Mouse (Mus musculus): Measurements from ENCODE around the gene Hfe. TPM values are rescaled to one million over a fixed set of nuclear protein-coding genes. Genes with fewer than 3 reads are reported as not detected.
"Not testable (repeated sequence)": the region's sequence is repeated elsewhere in the genome, so short reads cannot be mapped to it uniquely, and the experiment has no call there.

Hfe gene
- polyA plus RNA-seq, 1 experiment from 2014 or later = 3.9 TPM

DNA sequence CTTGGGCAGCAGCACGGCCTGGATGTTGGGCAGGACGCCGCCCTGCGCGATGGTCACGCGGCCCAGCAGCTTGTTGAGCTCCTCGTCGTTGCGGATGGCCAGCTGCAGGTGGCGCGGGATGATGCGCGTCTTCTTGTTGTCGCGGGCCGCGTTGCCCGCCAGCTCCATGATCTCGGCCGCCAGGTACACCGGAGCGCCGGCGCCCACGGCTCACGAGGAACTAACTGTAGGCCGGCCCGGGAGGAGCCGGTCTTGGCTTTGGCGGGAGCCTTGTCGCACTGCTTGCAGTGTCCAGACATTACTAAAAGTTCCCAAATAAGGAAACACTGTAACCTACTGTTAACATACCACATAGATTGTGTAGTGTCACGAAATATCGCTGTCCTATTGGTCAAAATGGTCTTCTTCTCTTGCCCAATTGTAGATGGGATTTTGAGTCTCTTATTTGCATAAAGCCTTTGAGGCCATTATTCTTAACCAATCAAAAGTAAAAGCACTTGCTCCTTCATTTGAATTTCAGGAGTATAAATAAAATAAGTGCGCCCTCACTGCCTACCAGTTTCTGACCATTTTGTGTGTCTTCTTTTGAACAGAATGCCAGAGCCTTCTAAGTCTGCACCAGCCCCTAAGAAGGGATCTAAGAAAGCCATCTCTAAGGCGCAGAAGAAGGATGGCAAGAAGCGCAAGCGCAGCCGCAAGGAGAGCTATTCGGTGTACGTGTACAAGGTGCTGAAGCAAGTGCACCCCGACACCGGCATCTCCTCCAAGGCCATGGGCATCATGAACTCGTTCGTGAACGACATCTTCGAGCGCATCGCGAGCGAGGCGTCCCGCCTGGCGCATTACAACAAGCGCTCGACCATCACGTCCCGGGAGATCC, 35.8 kb upstream of the Hfe start, which contains the start of gene Hist1h2bb:
Gene Hist1h2bb (plus strand): TSS at position 534 of the 880 bp plus-strand sequence.
- H3K4me1 ChIP-seq (ENCODE audit: control insufficient read depth, insufficient read depth, low read length) = peaks cover 11% of the 10 kb centered on the region
- peak within 1 kb of the TSS; percentile 88 for H3K27ac ChIP-seq (replicated peaks; ENCODE audit: low read depth, low read length)
- not testable (repeated sequence) for H3K36me3 ChIP-seq (ENCODE audit: control insufficient read depth, insufficient read depth, low read length); H3K9me3 ChIP-seq (ENCODE audit: control insufficient read depth, low read length); H3K27me3 ChIP-seq (ENCODE audit: control insufficient read depth, insufficient read depth, low read length)
- peak within 1 kb of the TSS; percentile 39 for H3K9ac ChIP-seq (replicated peaks; ENCODE audit: low read length)
- ATAC-seq (ENCODE audit: low FRiP score, low TSS enrichment) = peak; percentile 92
- DNase-seq = peak; percentile 89
- WGBS = under 1% methylated on average over 38 of the region's 58 CpGs
- H3K4me2 ChIP-seq (ENCODE audit: low read length) = peak within 1 kb of the TSS; percentile 69
- peak within 1 kb of the TSS; percentile 31 for H3K4me3 ChIP-seq (replicated peaks; ENCODE audit: low read depth, low read length)

DNA sequence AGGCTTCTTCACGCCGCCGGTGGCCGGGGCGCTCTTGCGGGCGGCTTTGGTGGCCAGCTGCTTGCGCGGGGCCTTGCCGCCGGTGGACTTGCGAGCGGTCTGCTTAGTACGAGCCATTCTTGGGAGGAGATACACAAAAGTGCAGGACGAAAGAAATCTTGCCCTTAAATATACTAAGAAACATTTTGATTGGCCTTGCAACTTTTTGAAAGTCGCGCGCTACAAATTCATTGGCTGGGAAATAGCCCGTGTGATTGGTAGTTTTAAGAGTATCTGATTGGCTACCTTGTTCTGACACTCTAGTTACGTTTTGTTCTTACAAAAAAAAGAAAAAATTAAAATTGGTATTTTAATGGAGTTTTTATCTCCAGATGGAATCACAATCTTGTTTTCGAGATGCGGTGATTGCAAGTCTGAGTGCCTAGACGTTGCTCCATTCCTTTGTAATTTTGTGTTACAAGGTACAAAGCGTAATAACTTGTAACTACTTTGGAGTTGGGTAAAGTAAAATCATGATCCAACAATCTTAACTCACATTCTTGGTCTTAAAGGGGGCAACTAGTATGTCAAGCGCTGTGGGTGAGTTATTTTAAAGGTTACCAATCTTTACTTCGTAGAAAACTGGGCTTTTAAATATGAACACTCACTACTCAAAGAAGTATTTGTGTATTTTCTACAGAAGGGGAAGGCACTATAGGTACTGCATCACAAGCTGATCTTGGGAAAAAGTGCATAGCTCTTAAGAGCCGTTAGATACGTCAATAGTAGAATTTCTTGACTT, 34.9 kb upstream of the Hfe start, which contains the start of gene Hist1h3c:
Gene Hist1h3c (minus strand): TSS at position 222 of the 781 bp plus-strand sequence.
- no peaks in the 10 kb centered on the region for H3K36me3 ChIP-seq (ENCODE audit: control insufficient read depth, insufficient read depth, low read length)
- under 1% methylated on average over 25 of the region's 28 CpGs for WGBS

DNA sequence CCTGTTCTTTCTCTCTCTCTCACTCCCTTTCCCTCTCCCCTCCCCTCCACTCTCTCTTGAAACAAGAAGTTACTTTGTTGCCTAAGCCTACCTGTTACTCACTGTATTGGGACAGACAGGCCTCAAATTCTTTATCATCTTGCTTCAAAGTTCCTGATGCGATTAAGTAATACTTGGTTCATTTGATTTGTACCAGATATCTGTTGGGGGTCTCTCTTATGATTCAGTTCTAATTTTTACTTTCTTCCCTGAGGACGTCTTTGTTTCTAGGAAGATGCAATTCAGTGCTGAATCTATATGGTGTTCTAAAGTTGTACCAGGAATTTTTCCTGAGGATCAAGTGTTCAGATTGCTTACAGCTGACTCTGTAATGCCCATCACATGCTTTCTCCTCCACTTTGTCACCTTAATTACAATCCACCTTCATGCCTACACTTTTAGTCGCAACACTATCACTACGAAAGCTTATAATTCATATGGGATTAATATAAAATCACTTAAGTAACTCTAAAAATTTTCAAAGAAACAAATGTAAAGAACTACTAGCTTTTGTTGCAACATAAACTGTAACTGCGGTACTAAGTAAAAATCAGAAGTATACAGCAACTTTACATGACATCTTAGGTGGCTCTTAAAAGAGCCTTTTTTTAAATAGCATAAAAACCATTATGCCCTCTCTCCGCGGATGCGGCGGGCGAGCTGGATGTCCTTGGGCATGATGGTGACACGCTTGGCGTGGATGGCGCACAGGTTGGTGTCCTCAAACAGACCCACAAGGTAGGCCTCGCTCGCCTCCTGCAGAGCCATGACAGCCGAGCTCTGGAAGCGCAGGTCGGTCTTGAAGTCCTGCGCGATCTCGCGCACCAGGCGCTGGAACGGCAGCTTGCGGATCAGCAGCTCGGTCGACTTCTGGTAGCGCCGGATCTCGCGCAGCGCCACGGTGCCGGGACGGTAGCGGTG, 34.0 kb upstream of the Hfe start:
- Histone ChIP-seq H3K4me3 (replicated peaks; ENCODE audit: low read depth, low read length) (peak overlapping the region; percentile 20; the same call in 1 of the 2 replicates), H3K9me3 (ENCODE audit: control insufficient read depth, low read length) (no peaks in the 10 kb centered on the region), H3K27ac (replicated peaks; ENCODE audit: low read depth, low read length) (no peak overlapping the region), H3K4me2 (ENCODE audit: low read length) (peak overlapping the region; percentile 69), H3K27me3 (ENCODE audit: control insufficient read depth, insufficient read depth, low read length) (no peaks in the 10 kb centered on the region), H3K4me1 (ENCODE audit: control insufficient read depth, insufficient read depth, low read length) (peaks cover 17% of the 10 kb centered on the region), H3K9ac (replicated peaks; ENCODE audit: low read length) (no peak overlapping the region), H3K36me3 (ENCODE audit: control insufficient read depth, insufficient read depth, low read length) (no peaks in the 10 kb centered on the region)
- under 1% methylated on average over 18 of the region's 36 CpGs for WGBS
- DNase-seq = no peak
- ATAC-seq (ENCODE audit: low FRiP score, low TSS enrichment) = no peak

More for the DNA sequence above, 34.9 kb upstream of the Hfe start, which contains the start of gene Hist1h3c:
- H3K27me3 ChIP-seq (ENCODE audit: control insufficient read depth, insufficient read depth, low read length) = no peaks in the 10 kb centered on the region
- peak; percentile 95 for DNase-seq
- peak within 1 kb of the TSS; percentile 69 for H3K4me2 ChIP-seq (ENCODE audit: low read length)
- H3K4me1 ChIP-seq (ENCODE audit: control insufficient read depth, insufficient read depth, low read length) = peaks cover 11% of the 10 kb centered on the region
- peak; percentile 79 for ATAC-seq (ENCODE audit: low FRiP score, low TSS enrichment)
- H3K9ac ChIP-seq (replicated peaks; ENCODE audit: low read length) = peak within 1 kb of the TSS; percentile 39; the same call in 1 of the 2 replicates
- H3K4me3 ChIP-seq (replicated peaks; ENCODE audit: low read depth, low read length) = peak within 1 kb of the TSS; percentile 31
- no peaks in the 10 kb centered on the region for H3K9me3 ChIP-seq (ENCODE audit: control insufficient read depth, low read length)
- H3K27ac ChIP-seq (replicated peaks; ENCODE audit: low read depth, low read length) = peak within 1 kb of the TSS; percentile 88

DNA sequence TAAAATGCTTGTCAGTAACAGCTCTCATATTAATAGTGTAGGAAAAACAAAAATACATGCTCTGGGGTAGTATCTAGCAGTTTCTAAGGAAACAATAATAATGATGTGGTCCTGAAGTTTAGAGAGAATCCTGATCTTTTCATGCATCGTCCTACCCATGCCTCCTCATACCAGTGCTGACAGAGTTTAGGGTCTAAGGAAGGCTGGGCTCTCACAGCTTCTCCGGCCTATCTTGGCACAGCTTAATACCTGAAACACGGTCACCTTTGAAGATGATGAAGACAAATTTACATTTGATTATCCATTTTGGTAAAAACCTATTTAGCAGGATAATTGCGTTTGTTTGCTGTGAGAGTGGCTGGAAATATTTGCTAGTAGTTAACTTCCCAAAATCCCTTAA, 33.3 kb upstream of the Hfe start:
- H3K4me1 ChIP-seq (ENCODE audit: control insufficient read depth, insufficient read depth, low read length) = peaks cover 23% of the 10 kb centered on the region
- peak overlapping the region; percentile 69; the same call in 1 of the 2 replicates for H3K4me2 ChIP-seq (ENCODE audit: low read length)
- no peaks in the 10 kb centered on the region for H3K9me3 ChIP-seq (ENCODE audit: control insufficient read depth, low read length)
- 40% methylated on average over 4 of the region's 4 CpGs for WGBS
- H3K27ac ChIP-seq (replicated peaks; ENCODE audit: low read depth, low read length) = no peak overlapping the region
- H3K9ac ChIP-seq (replicated peaks; ENCODE audit: low read length) = no peak overlapping the region
- ATAC-seq (ENCODE audit: low FRiP score, low TSS enrichment) (no peak), DNase-seq (no peak)
- no peaks in the 10 kb centered on the region for H3K36me3 ChIP-seq (ENCODE audit: control insufficient read depth, insufficient read depth, low read length)
- no peaks in the 10 kb centered on the region for H3K27me3 ChIP-seq (ENCODE audit: control insufficient read depth, insufficient read depth, low read length)
- no peak overlapping the region for H3K4me3 ChIP-seq (replicated peaks; ENCODE audit: low read depth, low read length)

DNA sequence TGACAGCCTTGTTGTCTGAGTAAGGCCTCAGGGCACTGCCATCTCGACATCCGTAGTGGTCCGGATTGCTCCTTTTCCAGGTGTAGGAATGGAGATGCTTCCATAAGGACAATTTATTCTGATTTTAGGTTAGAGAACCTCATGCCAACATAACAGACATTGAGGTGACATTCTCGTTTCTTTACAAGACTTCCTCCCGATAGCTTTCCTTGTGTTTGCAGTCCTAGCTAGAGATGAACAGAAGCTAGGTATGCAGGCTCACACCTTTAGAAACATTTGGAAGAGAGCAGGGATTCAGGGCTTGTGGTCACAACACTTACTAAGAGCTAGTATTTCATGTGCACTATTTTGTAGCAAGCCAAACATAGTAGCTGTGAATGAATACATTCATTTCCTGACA, 32.6 kb upstream of the Hfe start:
- Histone ChIP-seq H3K4me1 (ENCODE audit: control insufficient read depth, insufficient read depth, low read length) (peaks cover 25% of the 10 kb centered on the region), H3K4me3 (replicated peaks; ENCODE audit: low read depth, low read length) (no peak overlapping the region), H3K27me3 (ENCODE audit: control insufficient read depth, insufficient read depth, low read length) (no peaks in the 10 kb centered on the region), H3K4me2 (ENCODE audit: low read length) (no peak overlapping the region), H3K27ac (replicated peaks; ENCODE audit: low read depth, low read length) (no peak overlapping the region), H3K9ac (replicated peaks; ENCODE audit: low read length) (no peak overlapping the region), H3K36me3 (ENCODE audit: control insufficient read depth, insufficient read depth, low read length) (no peaks in the 10 kb centered on the region), H3K9me3 (ENCODE audit: control insufficient read depth, low read length) (no peaks in the 10 kb centered on the region)
- no peak for DNase-seq
- 86% methylated on average over 5 of the region's 5 CpGs for WGBS
- no peak for ATAC-seq (ENCODE audit: low FRiP score, low TSS enrichment)

DNA sequence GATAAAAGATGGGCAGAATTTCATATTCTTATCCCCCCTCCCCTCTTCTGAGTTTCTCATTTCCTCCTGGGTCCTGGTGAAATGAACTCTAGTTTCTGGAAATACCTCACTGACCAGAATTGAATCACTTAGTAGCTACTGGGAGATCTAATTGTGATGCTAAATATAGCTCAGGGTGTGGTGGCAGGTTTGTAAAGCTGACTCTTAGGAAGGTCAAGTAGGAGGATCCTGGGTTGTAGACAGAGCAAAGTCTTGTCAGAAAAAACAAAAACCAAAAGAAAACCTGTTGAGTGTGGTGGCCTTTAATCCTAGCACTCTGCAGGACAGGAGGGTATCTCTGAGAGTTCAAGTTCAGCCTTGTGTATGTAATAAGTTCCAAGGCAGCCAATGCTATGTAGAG, 31.4 kb upstream of the Hfe start:
- Histone ChIP-seq H3K27ac (replicated peaks; ENCODE audit: low read depth, low read length) (no peak overlapping the region), H3K36me3 (ENCODE audit: control insufficient read depth, insufficient read depth, low read length) (no peaks in the 10 kb centered on the region), H3K9ac (replicated peaks; ENCODE audit: low read length) (no peak overlapping the region), H3K4me2 (ENCODE audit: low read length) (no peak overlapping the region), H3K9me3 (ENCODE audit: control insufficient read depth, low read length) (no peaks in the 10 kb centered on the region), H3K27me3 (ENCODE audit: control insufficient read depth, insufficient read depth, low read length) (no peaks in the 10 kb centered on the region), H3K4me1 (ENCODE audit: control insufficient read depth, insufficient read depth, low read length) (peaks cover 22% of the 10 kb centered on the region), H3K4me3 (replicated peaks; ENCODE audit: low read depth, low read length) (no peak overlapping the region)
- DNase-seq = no peak
- ATAC-seq (ENCODE audit: low FRiP score, low TSS enrichment) = no peak

DNA sequence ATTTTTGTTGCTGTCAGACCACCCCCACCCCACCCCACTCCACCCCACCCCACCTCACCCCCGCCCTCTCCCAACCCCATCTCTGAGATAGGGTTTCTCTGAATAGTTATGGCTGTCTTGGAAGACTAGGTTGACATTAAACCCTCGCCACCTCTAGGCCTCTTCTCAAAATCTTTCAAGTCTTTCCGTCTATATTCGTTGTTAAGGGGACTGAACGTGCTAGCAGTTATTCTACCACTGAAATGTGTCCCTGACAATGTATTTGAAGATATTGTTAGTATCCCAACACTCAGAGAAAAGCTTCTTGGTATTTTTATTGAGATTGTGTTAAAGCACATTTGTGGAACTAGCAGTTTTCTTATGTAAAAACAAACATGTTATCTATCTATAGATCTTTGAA, 30.3 kb upstream of the Hfe start:
- 66% methylated on average over 5 of the region's 5 CpGs for WGBS
- Histone ChIP-seq H3K4me1 (ENCODE audit: control insufficient read depth, insufficient read depth, low read length) (peaks cover 21% of the 10 kb centered on the region), H3K4me3 (replicated peaks; ENCODE audit: low read depth, low read length) (no peak overlapping the region), H3K4me2 (ENCODE audit: low read length) (peak overlapping the region; percentile 98; the same call in 1 of the 2 replicates), H3K9me3 (ENCODE audit: control insufficient read depth, low read length) (no peaks in the 10 kb centered on the region), H3K27ac (replicated peaks; ENCODE audit: low read depth, low read length) (no peak overlapping the region), H3K27me3 (ENCODE audit: control insufficient read depth, insufficient read depth, low read length) (no peaks in the 10 kb centered on the region), H3K36me3 (ENCODE audit: control insufficient read depth, insufficient read depth, low read length) (no peaks in the 10 kb centered on the region), H3K9ac (replicated peaks; ENCODE audit: low read length) (no peak overlapping the region)
- DNase-seq (no peak), ATAC-seq (ENCODE audit: low FRiP score, low TSS enrichment) (no peak)

Measured in midbrain, embryonic 14.5 days (tissue).